Mouse (Mus musculus) liver, adult 2 months (tissue): ENCODE measurements around the gene Tmeff1. TPM values are rescaled to one million over a fixed set of nuclear protein-coding genes. Genes with fewer than 3 reads are reported as not detected.

Experiments used
- DNase-seq: peaks from one replicate; pipeline ENCODE4 v3.0.0-alpha.2; 2011; ENCODE audit warnings: low read depth, low spot score; ENCODE audit errors: extremely low read depth
- H3K27ac ChIP-seq: fragments of 200-500 bp; replicated peaks from 2 replicates; pipeline ENCODE4 v1.5.1; 2012; ENCODE audit warnings: low read depth, mild to moderate bottlenecking, control low read depth, inconsistent platforms, low read length; ENCODE audit not compliant: insufficient read depth
- H3K27me3 ChIP-seq: fragments of 200-500 bp; 2 replicates; pipeline ENCODE4 v1.6.1; 2012; ENCODE audit warnings: mild to moderate bottlenecking, moderate library complexity, low read length, inconsistent platforms; ENCODE audit not compliant: control insufficient read depth, insufficient read depth
- H3K36me3 ChIP-seq: fragments of 200-500 bp; 2 replicates; pipeline ENCODE4 v1.6.1; 2012; ENCODE audit warnings: low read length, inconsistent platforms; ENCODE audit not compliant: control insufficient read depth, insufficient read depth
- H3K4me1 ChIP-seq: fragments of 200-500 bp; 2 replicates; pipeline ENCODE4 v1.6.1; 2011; ENCODE audit warnings: low read length; ENCODE audit not compliant: control insufficient read depth, insufficient read depth
- H3K4me3 ChIP-seq: fragments of 200-500 bp; 2 replicates; pipeline ENCODE4 v1.5.1; 2011; ENCODE audit warnings: low read depth, mild to moderate bottlenecking, control low read depth, low read length, moderate library complexity; ENCODE audit not compliant: insufficient read depth
- H3K79me2 ChIP-seq: fragments of 200-500 bp; 2 replicates; pipeline ENCODE4 v1.6.1; 2012; ENCODE audit warnings: inconsistent platforms, mild to moderate bottlenecking, low read length, moderate library complexity; ENCODE audit not compliant: control insufficient read depth, insufficient read depth
- H3K9ac ChIP-seq: fragments of 200-500 bp; 2 replicates; pipeline ENCODE4 v1.6.1; 2012; ENCODE audit warnings: low read depth, mild to moderate bottlenecking, control low read depth, inconsistent platforms, low read length
- CTCF ChIP-seq: fragments of 200-500 bp; IDR thresholded peaks from 2 replicates; pipeline ENCODE4 v1.5.1; 2011; ENCODE audit warnings: low read depth, low read length, control low read depth
- POLR2A ChIP-seq: fragments of 200-500 bp; IDR thresholded peaks from 2 replicates; pipeline ENCODE4 v1.6.1; 2011; ENCODE audit warnings: low read length, control low read depth; ENCODE audit not compliant: insufficient read depth; ENCODE audit errors: extremely low read depth
- WGBS: fragments of 180-500 bp; shearing (Covaris S2); methylation state at CpG from one replicate; pipeline ENCODE4 v1.1.7; 2018; 5-methylcytosine and 5-hydroxymethylcytosine counted together
- polyA plus RNA-seq: library from polyadenylated mRNA; depleted of rRNA; stranded (reverse); fragments of >200 nt; gene quantifications from 2 replicates; pipeline ENCODE4 v1.2.3, GENCODE M21; 2012
- total RNA-seq: library from RNA; depleted of rRNA; stranded (reverse); fragments of >200 nt; gene quantifications from 2 replicates; pipeline ENCODE4 v1.2.3, GENCODE M21; 2014

The Tmeff1 gene
- total and polyA plus RNA-seq, 2 experiments: 0.09 TPM; not detected in 1

GRCm38 (mm10) chr4:48639503-48639902, 54.5 kb downstream of the Tmeff1 start:
- Histone ChIP-seq H3K27ac (no peak overlapping the region), H3K4me1 (no peaks in the 10 kb centered on the region), H3K4me3 (no peak overlapping the region), H3K79me2 (no peaks in the 10 kb centered on the region), H3K27me3 (no peaks in the 10 kb centered on the region), H3K36me3 (no peaks in the 10 kb centered on the region), H3K9ac (no peak overlapping the region)
- 95% methylated on average over 17 of the region's 17 CpGs for WGBS
- DNase-seq: no peak
- no peak for TF ChIP-seq POLR2A

- Histone ChIP-seq H3K36me3 (no peaks in the 10 kb centered on the region), H3K4me1 (no peaks in the 10 kb centered on the region), H3K27ac (no peak overlapping the region), H3K79me2 (no peaks in the 10 kb centered on the region), H3K9ac (no peak overlapping the region), H3K4me3 (no peak overlapping the region), H3K27me3 (no peaks in the 10 kb centered on the region)
- TF ChIP-seq CTCF (no peak), POLR2A (no peak)
- whole genome bisulfite sequencing: 89% methylated on average over 6 of the region's 6 CpGs
- no peak for DNase-seq
Measured at GRCm38 (mm10) chr4:48643801-48644200, 58.8 kb downstream of the Tmeff1 start.

- Histone ChIP-seq H3K27ac (no peak overlapping the region), H3K4me1 (no peaks in the 10 kb centered on the region), H3K4me3 (no peak overlapping the region), H3K79me2 (no peaks in the 10 kb centered on the region), H3K27me3 (no peaks in the 10 kb centered on the region), H3K36me3 (no peaks in the 10 kb centered on the region), H3K9ac (no peak overlapping the region)
- TF ChIP-seq POLR2A (no peak), CTCF (no peak)
- WGBS: 92% methylated on average over 5 of the region's 5 CpGs
- DNase-seq: no peak
Measured at GRCm38 (mm10) chr4:48646143-48646542, 61.2 kb downstream of the Tmeff1 start.

- H3K79me2 ChIP-seq: no peaks in the 10 kb centered on the region
- DNase-seq: no peak
- no peak overlapping the region for H3K9ac ChIP-seq
- TF ChIP-seq POLR2A (no peak), CTCF (no peak)
- H3K27ac ChIP-seq: no peak overlapping the region
- no peaks in the 10 kb centered on the region for H3K4me1 ChIP-seq
- WGBS: 87% methylated on average over 10 of the region's 10 CpGs
- no peaks in the 10 kb centered on the region for H3K36me3 ChIP-seq
- no peaks in the 10 kb centered on the region for H3K27me3 ChIP-seq
- H3K4me3 ChIP-seq: no peak overlapping the region
Measured at GRCm38 (mm10) chr4:48650617-48651360, 65.8 kb downstream of the Tmeff1 start.

GRCm38 (mm10) chr4:48654118-48654517, 69.1 kb downstream of the Tmeff1 start:
- no peak for DNase-seq
- no peak overlapping the region for H3K27ac ChIP-seq
- TF ChIP-seq POLR2A (no peak), CTCF (no peak)
- H3K4me3 ChIP-seq: no peak overlapping the region
- no peaks in the 10 kb centered on the region for H3K27me3 ChIP-seq
- no peaks in the 10 kb centered on the region for H3K36me3 ChIP-seq
- WGBS: 94% methylated on average over 4 of the region's 4 CpGs
- H3K9ac ChIP-seq: no peak overlapping the region
- no peaks in the 10 kb centered on the region for H3K79me2 ChIP-seq
- H3K4me1 ChIP-seq: no peaks in the 10 kb centered on the region

- Histone ChIP-seq H3K9ac (no peak overlapping the region), H3K27me3 (no peaks in the 10 kb centered on the region), H3K27ac (no peak overlapping the region), H3K36me3 (no peaks in the 10 kb centered on the region), H3K4me3 (no peak overlapping the region), H3K79me2 (no peaks in the 10 kb centered on the region), H3K4me1 (no peaks in the 10 kb centered on the region)
- 91% methylated on average over 8 of the region's 8 CpGs for WGBS
- no peak for DNase-seq
- TF ChIP-seq CTCF (no peak), POLR2A (no peak)
Measured at GRCm38 (mm10) chr4:48656530-48656929, 71.6 kb downstream of the Tmeff1 start.
